Comparison of ENCODE assay signal across 8 mouse cellular contexts in the genomic region with DNA sequence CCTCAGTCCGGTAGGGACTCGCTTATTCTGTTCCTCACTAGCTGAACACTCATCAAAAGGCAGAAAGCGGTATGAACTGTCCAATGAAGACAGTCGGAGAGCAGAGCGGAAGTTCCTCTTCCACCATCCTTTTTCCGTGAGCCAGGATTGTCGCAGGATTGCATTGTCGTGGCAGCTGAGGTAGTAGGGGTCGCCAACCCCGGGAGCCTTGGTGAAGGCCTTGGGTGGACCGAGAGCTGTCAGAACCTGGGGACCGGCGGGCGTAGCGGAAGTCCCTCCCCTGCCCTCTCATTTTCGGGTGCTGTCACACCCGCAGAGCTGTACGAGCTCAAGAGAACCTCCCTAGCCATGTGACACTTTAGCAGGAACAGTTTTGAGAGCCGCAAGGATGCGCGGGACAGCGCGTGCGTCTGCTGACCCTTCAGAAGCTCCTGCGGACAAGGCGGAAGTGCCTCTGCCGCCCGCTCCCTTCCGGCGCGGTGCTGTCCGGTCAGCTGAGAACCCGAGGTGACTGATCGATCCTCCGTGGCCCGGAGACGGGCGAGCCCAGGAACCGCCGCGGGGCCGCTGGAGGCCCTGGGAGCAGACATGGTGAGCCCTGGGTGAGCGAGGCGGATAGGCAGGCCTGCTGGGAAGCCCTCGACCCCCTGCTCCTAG. TPM values are rescaled to one million over a fixed set of nuclear protein-coding genes. Genes with fewer than 3 reads are reported as not detected.
DNase-seq lines count a peak whose midpoint lies in the region; ATAC-seq and TF ChIP-seq lines count a peak whose summit lies in the region.

A gene (plus strand): TSS at position 402 of the 657 bp plus-strand sequence.

- DNase-seq in ES-CJ7 (ENCODE audit: low read depth, low spot score), result peak; percentile 42
- peak; percentile 80 for DNase-seq in cerebellum, adult 11-12 months
- peak; percentile 71 for DNase-seq in forebrain, embryonic 14.5 days (ENCODE audit: low spot score)
- peak; percentile 80 for DNase-seq in heart, postnatal 10 days
- peak; percentile 46 for DNase-seq in large intestine, adult 2 months (ENCODE audit: low read depth, low spot score)
- DNase-seq in stomach, postnatal 0 days (ENCODE audit: low spot score), result peak; percentile 69

- peaks cover 3% of the 10 kb centered on the region; the same call in 1 of the 2 replicates for H3K36me3 ChIP-seq in forebrain, embryonic 14.5 days (ENCODE audit: control insufficient read depth, insufficient read depth, low read length)
- H3K36me3 ChIP-seq in liver, embryonic 16.5 days (ENCODE audit: control insufficient read depth, insufficient read depth), result peaks cover 3% of the 10 kb centered on the region; the same call in 1 of the 2 replicates
- H3K36me3 ChIP-seq in neural tube, embryonic 12.5 days, result peaks cover 18% of the 10 kb centered on the region
- 0 out of 2 replicates have a peak, but pooled peaks cover 4% of the 10 kb centered on the region for H3K36me3 ChIP-seq in stomach, postnatal 0 days (ENCODE audit: control insufficient read depth, insufficient read depth, low read length)

- peak within 1 kb of the TSS; percentile 69 for H3K4me3 ChIP-seq in forebrain, embryonic 14.5 days (ENCODE audit: low read depth, low read length)
- peak within 1 kb of the TSS; percentile 74 for H3K4me3 ChIP-seq in liver, embryonic 16.5 days (ENCODE audit: low read depth, low read length)
- peak within 1 kb of the TSS; percentile 62 for H3K4me3 ChIP-seq in neural tube, embryonic 12.5 days
- peak within 1 kb of the TSS; percentile 69 for H3K4me3 ChIP-seq in stomach, postnatal 0 days (ENCODE audit: low read depth, low read length)

- TF ChIP-seq CTCF in stomach, postnatal 0 days (IDR thresholded peaks at IDR 0.05; ENCODE audit: low read depth), result no peak

- peak within 1 kb of the TSS; percentile 89 for H3K9ac ChIP-seq in forebrain, embryonic 14.5 days (ENCODE audit: low read length)
- peak within 1 kb of the TSS; percentile 79 for H3K9ac ChIP-seq in liver, embryonic 16.5 days (ENCODE audit: low read depth, low read length)
- H3K9ac ChIP-seq in neural tube, embryonic 12.5 days, result peak within 1 kb of the TSS; percentile 81
- H3K9ac ChIP-seq in stomach, postnatal 0 days (ENCODE audit: low read length), result peak within 1 kb of the TSS; percentile 82

- intact Hi-C loops in heart, postnatal 10 days (cut with DNase I), result no loop called here

- peak within 1 kb of the TSS; percentile 70; the same call in 1 of the 2 replicates for H3K27ac ChIP-seq in forebrain, embryonic 14.5 days (ENCODE audit: low read depth, low read length)
- peak within 1 kb of the TSS; percentile 74 for H3K27ac ChIP-seq in liver, embryonic 16.5 days (ENCODE audit: low read length)
- H3K27ac ChIP-seq in neural tube, embryonic 12.5 days, result 0 out of 2 replicates have a peak within 1 kb of the TSS, but pooled peaks have one; percentile 27
- peak within 1 kb of the TSS; percentile 79 for H3K27ac ChIP-seq in stomach, postnatal 0 days (replicated peaks)

- no peaks in the 10 kb centered on the region for H3K27me3 ChIP-seq in forebrain, embryonic 14.5 days (replicated peaks; ENCODE audit: control insufficient read depth, insufficient read depth, low read length)
- no peaks in the 10 kb centered on the region for H3K27me3 ChIP-seq in liver, embryonic 16.5 days (ENCODE audit: control insufficient read depth, insufficient read depth, low read depth, low read length)
- H3K27me3 ChIP-seq in neural tube, embryonic 12.5 days (replicated peaks), result no peaks in the 10 kb centered on the region
- no peaks in the 10 kb centered on the region for H3K27me3 ChIP-seq in stomach, postnatal 0 days (ENCODE audit: control insufficient read depth, insufficient read depth, low read length)

- TF ChIP-seq EP300 in stomach, postnatal 0 days (optimal IDR thresholded peaks at IDR 0.05), result no peak

- H3K9me3 ChIP-seq in forebrain, embryonic 14.5 days (replicated peaks; ENCODE audit: control insufficient read depth, low read length), result peaks cover 19% of the 10 kb centered on the region
- no peaks in the 10 kb centered on the region for H3K9me3 ChIP-seq in liver, embryonic 16.5 days (replicated peaks; ENCODE audit: control insufficient read depth, low read length)
- H3K9me3 ChIP-seq in neural tube, embryonic 12.5 days, result peaks cover 21% of the 10 kb centered on the region
- peaks cover 11% of the 10 kb centered on the region for H3K9me3 ChIP-seq in stomach, postnatal 0 days (ENCODE audit: control insufficient read depth, low read length)

- peak; percentile 94 for ATAC-seq in forebrain, embryonic 14.5 days
- ATAC-seq in liver, embryonic 16.5 days (ENCODE audit: low read depth), result peak; percentile 93
- peak; percentile 89 for ATAC-seq in neural tube, embryonic 12.5 days (ENCODE audit: low FRiP score, low read depth)
- peak; percentile 92 for ATAC-seq in stomach, postnatal 0 days (ENCODE audit: low FRiP score, low TSS enrichment)

- H3K4me1 ChIP-seq in forebrain, embryonic 14.5 days (ENCODE audit: control insufficient read depth, insufficient read depth, low read length), result no peaks in the 10 kb centered on the region; the same call in 1 of the 2 replicates
- no peaks in the 10 kb centered on the region; the same call in 1 of the 2 replicates for H3K4me1 ChIP-seq in liver, embryonic 16.5 days (ENCODE audit: control insufficient read depth, low read depth, low read length)
- 0 out of 2 replicates have a peak, but pooled peaks cover 7% of the 10 kb centered on the region for H3K4me1 ChIP-seq in neural tube, embryonic 12.5 days
- H3K4me1 ChIP-seq in stomach, postnatal 0 days (replicated peaks; ENCODE audit: control insufficient read depth, insufficient read depth), result no peaks in the 10 kb centered on the region

- 3% methylated on average over 44 of the region's 45 CpGs for WGBS in forebrain, embryonic 14.5 days
- 5% methylated on average over 45 of the region's 45 CpGs for WGBS in large intestine, adult 2 months
- 4% methylated on average over 45 of the region's 45 CpGs for whole genome bisulfite sequencing in liver, embryonic 16.5 days (ENCODE audit: insufficient replicate concordance)
- WGBS in neural tube, embryonic 12.5 days, result 9% methylated on average over 45 of the region's 45 CpGs
- 6% methylated on average over 42 of the region's 45 CpGs for WGBS in stomach, postnatal 0 days

- H3K4me2 ChIP-seq in forebrain, embryonic 14.5 days (ENCODE audit: low read length), result peak within 1 kb of the TSS; percentile 83
- peak within 1 kb of the TSS; percentile 87 for H3K4me2 ChIP-seq in liver, embryonic 16.5 days (ENCODE audit: low read depth, low read length)
- H3K4me2 ChIP-seq in neural tube, embryonic 12.5 days (replicated peaks), result peak within 1 kb of the TSS; percentile 92
- peak within 1 kb of the TSS; percentile 97 for H3K4me2 ChIP-seq in stomach, postnatal 0 days (replicated peaks; ENCODE audit: low read depth)

RNA-seq across cellular contexts. Expression of the gene that starts here (rescaled TPM):
- 9.1 and 9.3 TPM in 2 replicates for polyA plus RNA-seq in forebrain, embryonic 14.5 days (2014; fragmentation: Nextera tagmentation; extraction: Ambion mirVana)
- 1 to 10 TPM; 6.7 to 8.5 TPM for total RNA-seq in heart, postnatal 10 days (2021)
- 0.38 and 0.41 TPM in 2 replicates for polyA plus RNA-seq in large intestine, adult 2 months (2012; rRNA removed)
- polyA plus RNA-seq in liver, embryonic 16.5 days (2015; fragmentation: Nextera tagmentation; extraction: Ambion mirVana), result 1.3 and 1.8 TPM in 2 replicates
- 6.0 TPM in 2 replicates for polyA plus RNA-seq in neural tube, embryonic 12.5 days (2016; fragmentation: Nextera tagmentation; extraction: Ambion mirVana)
- 2.7 and 2.8 TPM in 2 replicates for polyA plus RNA-seq in stomach, postnatal 0 days (2015; fragmentation: Nextera tagmentation; extraction: Ambion mirVana)

Comparison
In these comparisons a context has a peak if more than half of its experiments do, and no peak if none do; other contexts are left out.
1. Peak in every context shown above with its lines: DNase-seq, ATAC-seq, H3K4me3 ChIP-seq and H3K27ac ChIP-seq.
2. Peak in DNase-seq in large intestine, adult 2 months; RNA of the gene not detected or under 1 TPM.
3. H3K27ac ChIP-seq: peak in every context shown above with its lines; median percentile 79 in stomach, postnatal 0 days; 74 in liver, embryonic 16.5 days; 70 in forebrain, embryonic 14.5 days; 27 in neural tube, embryonic 12.5 days.